Mouse (Mus musculus): ENCODE measurements around the gene Inpp5e.

- TF ChIP-seq POLR2A (IDR thresholded peaks at IDR 0.05; ENCODE audit: control insufficient read depth, low read depth, low read length) (no peak), CTCF (IDR thresholded peaks at IDR 0.05; ENCODE audit: control insufficient read depth, insufficient read depth, insufficient replicate concordance, low read depth, low read length) (no peak)
Observed at GRCm38 (mm10) chr2:26398978-26399377, 10.0 kb downstream of the Inpp5e start.
